Comparison of ENCODE assay signal across 34 mouse cellular contexts in the genomic region with DNA sequence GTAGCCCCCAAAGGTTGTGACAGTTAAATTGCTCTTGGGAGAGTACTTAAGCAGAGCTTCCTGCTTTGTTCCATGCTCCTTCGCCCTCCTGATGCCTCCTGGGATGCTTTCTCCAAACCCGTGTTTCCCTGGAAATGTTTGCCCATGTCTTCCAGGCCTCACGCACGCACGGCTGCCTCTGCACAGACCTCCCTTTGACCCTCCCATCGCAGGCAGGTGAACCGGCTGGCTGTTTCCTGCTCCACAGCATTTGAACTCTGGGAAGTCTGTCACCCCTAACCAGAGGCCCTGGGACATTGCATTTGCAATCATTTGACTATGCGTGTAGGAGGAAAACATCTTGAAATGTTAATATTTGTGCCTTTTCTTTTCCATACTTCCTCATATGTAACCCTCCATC. TPM values are rescaled to one million over a fixed set of nuclear protein-coding genes. Genes with fewer than 3 reads are reported as not detected.
DNase-seq lines count a peak whose midpoint lies in the region; ATAC-seq and TF ChIP-seq lines count a peak whose summit lies in the region.
"Had no signal": no experiment of that assay in that cellular context is flagged by ENCODE, and none has a peak within 500 bp of the region (broad histone marks: within the 10 kb centered on the region; RNA-seq: fewer than 3 reads in every experiment).

No protein-coding gene starts in this region.

- WGBS in kidney, embryonic 14.5 days = 26% methylated on average over 8 of the region's 8 CpGs
- 9% methylated on average over 8 of the region's 8 CpGs for WGBS in kidney, postnatal 0 days

- H3K9ac ChIP-seq in kidney, embryonic 14.5 days (ENCODE audit: low read depth, low read length) = 0 out of 2 replicates have a peak overlapping the region, but pooled peaks have one; percentile 18
- no peak overlapping the region for H3K9ac ChIP-seq in kidney, postnatal 0 days (ENCODE audit: low read depth, low read length)
- H3K9ac ChIP-seq: embryonic facial prominence, embryonic 13.5 days; forebrain, embryonic 12.5 days; forebrain, embryonic 15.5 days; heart, embryonic 13.5 days; hindbrain, embryonic 12.5 days had no signal

- H3K4me2 ChIP-seq in kidney, embryonic 14.5 days (replicated peaks; ENCODE audit: low read depth, low read length) = no peak overlapping the region
- no peak overlapping the region for H3K4me2 ChIP-seq in kidney, postnatal 0 days (ENCODE audit: low read length)
- H3K4me2 ChIP-seq: embryonic facial prominence, embryonic 13.5 days; forebrain, embryonic 12.5 days; forebrain, embryonic 15.5 days; heart, embryonic 13.5 days; hindbrain, embryonic 12.5 days had no signal

- no peaks in the 10 kb centered on the region for H3K9me3 ChIP-seq in kidney, embryonic 14.5 days (ENCODE audit: control insufficient read depth, low read length)
- H3K9me3 ChIP-seq in kidney, postnatal 0 days (replicated peaks; ENCODE audit: low read length) = no peaks in the 10 kb centered on the region
- H3K9me3 ChIP-seq: forebrain, embryonic 12.5 days; forebrain, embryonic 15.5 days; heart, embryonic 10.5 days; heart, embryonic 13.5 days; hindbrain, embryonic 12.5 days had no signal

- H3K36me3 ChIP-seq in kidney, embryonic 14.5 days (ENCODE audit: control insufficient read depth, insufficient read depth, low read length) = no peaks in the 10 kb centered on the region
- no peaks in the 10 kb centered on the region for H3K36me3 ChIP-seq in kidney, postnatal 0 days (ENCODE audit: insufficient read depth, low read length)
- H3K36me3 ChIP-seq: embryonic facial prominence, embryonic 13.5 days; forebrain, embryonic 12.5 days; forebrain, embryonic 15.5 days; heart, embryonic 10.5 days; heart, embryonic 13.5 days; hindbrain, embryonic 12.5 days had no signal

- peaks cover 6% of the 10 kb centered on the region; the same call in 1 of the 2 replicates for H3K4me1 ChIP-seq in kidney, embryonic 14.5 days (ENCODE audit: control insufficient read depth, insufficient read depth, low read length)
- no peaks in the 10 kb centered on the region for H3K4me1 ChIP-seq in kidney, postnatal 0 days (replicated peaks; ENCODE audit: insufficient read depth, low read length)
- H3K4me1 ChIP-seq: heart, embryonic 13.5 days; hindbrain, embryonic 12.5 days had no signal

- H3K4me3 ChIP-seq in kidney, embryonic 14.5 days (ENCODE audit: low read length) = no peak overlapping the region
- no peak overlapping the region for H3K4me3 ChIP-seq in kidney, postnatal 0 days (replicated peaks; ENCODE audit: low read depth, low read length)
- H3K4me3 ChIP-seq: embryonic facial prominence, embryonic 13.5 days; erythroblast, embryonic 14.5 days; forebrain, embryonic 12.5 days; forebrain, embryonic 15.5 days; heart, adult 2 months; heart, embryonic 10.5 days; heart, embryonic 13.5 days; hindbrain, embryonic 12.5 days had no signal

- peak; percentile 86 for ATAC-seq in kidney, embryonic 14.5 days (ENCODE audit: low FRiP score, low TSS enrichment)
- peak; percentile 89 for ATAC-seq in kidney, postnatal 0 days (replicated peaks; ENCODE audit: low FRiP score, low read depth)
- no peak for ATAC-seq in monocyte, adult 5-6 weeks (replicated peaks; ENCODE audit: insufficient number of reproducible peaks, low FRiP score, low TSS enrichment, poor library complexity, severe bottlenecking)
- ATAC-seq: CD4-positive, CD25-positive, alpha-beta regulatory T cell, adult 4 months; forebrain, embryonic 15.5 days had no signal

- no peak for TF ChIP-seq CTCF in kidney, postnatal 0 days (IDR thresholded peaks at IDR 0.05; ENCODE audit: low read depth)

- H3K27me3 ChIP-seq in kidney, embryonic 14.5 days (ENCODE audit: control insufficient read depth, insufficient read depth, low read length) = no peaks in the 10 kb centered on the region
- H3K27me3 ChIP-seq in kidney, postnatal 0 days (ENCODE audit: insufficient read depth, low read length) = no peaks in the 10 kb centered on the region
- H3K27me3 ChIP-seq: embryonic facial prominence, embryonic 13.5 days; forebrain, embryonic 12.5 days; forebrain, embryonic 15.5 days; hindbrain, embryonic 12.5 days had no signal

- no peak for DNase-seq in kidney, adult 11 months
- DNase-seq in kidney, postnatal 0 days (ENCODE audit: low spot score) = peak; percentile 53
- peak; percentile 29 for DNase-seq in kidney, postnatal 10 days
- DNase-seq in kidney, postnatal 4 days = peak; percentile 59 to 73
- no peak for DNase-seq in frontal cortex, postnatal 14 days (ENCODE audit: low spot score in 2 of 2)
- DNase-seq in right cerebral cortex, postnatal 10 days (ENCODE audit: low spot score in 2 of 2) = no peak
- DNase-seq: adrenal gland, adult 2 months; adrenal gland, postnatal 14 days; cerebellum, adult 11 months; cerebellum, adult 2 months; cerebellum, adult 9-11 months; cerebellum, postnatal 25 days; gastrocnemius, postnatal 10 days; gastrocnemius, postnatal 36 days; heart, adult 2 months; heart, postnatal 14 days; heart, postnatal 4 days had no signal

- H3K27ac ChIP-seq in kidney, embryonic 14.5 days (ENCODE audit: low read depth, low read length) = peak overlapping the region; percentile 73; the same call in 1 of the 2 replicates
- H3K27ac ChIP-seq in kidney, postnatal 0 days = peak overlapping the region; percentile 77
- H3K27ac ChIP-seq: embryonic facial prominence, embryonic 13.5 days; forebrain, embryonic 12.5 days; forebrain, embryonic 15.5 days; heart, adult 2 months; heart, embryonic 10.5 days; heart, embryonic 13.5 days; hindbrain, embryonic 12.5 days had no signal

RNA-seq across cellular contexts. Expression of a gene that starts 28.0 kb away (rescaled TPM):
- polyA plus RNA-seq in kidney, embryonic 14.5 days (2014; fragmentation: Nextera tagmentation; extraction: Ambion mirVana) = 0.16 and 0.41 TPM in 2 replicates
- 0.34 and 0.38 TPM in 2 replicates for polyA plus RNA-seq in kidney, postnatal 0 days (2015; fragmentation: Nextera tagmentation; extraction: Ambion mirVana)
- not detected in 3 replicates for total RNA-seq in monocyte, adult 5-6 weeks (2017)
- total RNA-seq: adrenal gland, adult 2 months; adrenal gland, postnatal 14 days; common myeloid progenitor, adult 5-6 weeks; gastrocnemius, adult 18-20 months; gastrocnemius, postnatal 10 days; gastrocnemius, postnatal 36 days; granulocyte monocyte progenitor cell, adult 5-6 weeks; heart, adult 2 months; heart, postnatal 14 days; heart, postnatal 4 days had no signal
- polyA plus RNA-seq: C2C12; erythroblast, embryonic 14.5 days; heart, adult 2 months had no signal

RNA-seq across cellular contexts. Expression of a gene that starts 39.1 kb away (rescaled TPM):
- polyA plus RNA-seq in kidney, embryonic 14.5 days (2014; fragmentation: Nextera tagmentation; extraction: Ambion mirVana) = 0.45 TPM in 1 of 2 replicates, not detected in the other
- 0.17 and 0.20 TPM in 2 replicates for polyA plus RNA-seq in kidney, postnatal 0 days (2015; fragmentation: Nextera tagmentation; extraction: Ambion mirVana)
- not detected in 3 replicates for total RNA-seq in monocyte, adult 5-6 weeks (2017)
- total RNA-seq: adrenal gland, adult 2 months; adrenal gland, postnatal 14 days; adrenal gland, postnatal 4 days; common myeloid progenitor, adult 5-6 weeks; gastrocnemius, adult 18-20 months; gastrocnemius, postnatal 10 days; gastrocnemius, postnatal 36 days; heart, adult 2 months; heart, postnatal 14 days; heart, postnatal 4 days; MEL had no signal
- polyA plus RNA-seq: adrenal gland, adult 2 months; C2C12; CD4-positive, CD25-positive, alpha-beta regulatory T cell, adult 4 months; embryonic facial prominence, embryonic 13.5 days; erythroblast, embryonic 14.5 days; heart, embryonic 16.5 days; hindbrain, embryonic 12.5 days had no signal

Comparison
In these comparisons a context has a peak if more than half of its experiments do, and no peak if none do; other contexts are left out.
1. DNase-seq: peak in kidney, postnatal 0 days (single experiment), kidney, postnatal 10 days (single experiment) and kidney, postnatal 4 days (2 of 2); none in kidney, adult 11 months (single experiment), frontal cortex, postnatal 14 days (0 of 2) and right cerebral cortex, postnatal 10 days (0 of 2).